Mouse (Mus musculus) erythroid progenitor cell, adult 5-6 weeks (primary cell): ENCODE measurements around the gene Evpl. TPM values are rescaled to one million over a fixed set of nuclear protein-coding genes. Genes with fewer than 3 reads are reported as not detected.
"Not testable (repeated sequence)": the region's sequence is repeated elsewhere in the genome, so short reads cannot be mapped to it uniquely, and the experiment has no call there.

ENCODE experiments used
- ATAC-seq: replicated peaks from 2 replicates; pipeline ENCODE4 v1.8.0; 2016; ENCODE audit warnings: moderate number of reproducible peaks, mild to moderate bottlenecking, moderate TSS enrichment, inconsistent platforms; ENCODE audit not compliant: poor library complexity, low FRiP score, severe bottlenecking
- total RNA-seq, 2 experiments: library from RNA; stranded (forward) in 1 of 2; stranded (reverse) in 1 of 2; fragments of 150-400 nt in 1 of 2; fragments of 186-747, 209-891 nt in 1 of 2; gene quantifications; 2 replicates each; pipeline versions ENCODE4 v1.2.3 to v1.2.4; 2015 to 2017; ENCODE audit warnings: low replicate concordance in 2 of 2

Gene Evpl
- total RNA-seq (2015; ENCODE audit: low replicate concordance) = not detected in 2 replicates
- not detected in 2 replicates for total RNA-seq (2017; ENCODE audit: low replicate concordance)

DNA sequence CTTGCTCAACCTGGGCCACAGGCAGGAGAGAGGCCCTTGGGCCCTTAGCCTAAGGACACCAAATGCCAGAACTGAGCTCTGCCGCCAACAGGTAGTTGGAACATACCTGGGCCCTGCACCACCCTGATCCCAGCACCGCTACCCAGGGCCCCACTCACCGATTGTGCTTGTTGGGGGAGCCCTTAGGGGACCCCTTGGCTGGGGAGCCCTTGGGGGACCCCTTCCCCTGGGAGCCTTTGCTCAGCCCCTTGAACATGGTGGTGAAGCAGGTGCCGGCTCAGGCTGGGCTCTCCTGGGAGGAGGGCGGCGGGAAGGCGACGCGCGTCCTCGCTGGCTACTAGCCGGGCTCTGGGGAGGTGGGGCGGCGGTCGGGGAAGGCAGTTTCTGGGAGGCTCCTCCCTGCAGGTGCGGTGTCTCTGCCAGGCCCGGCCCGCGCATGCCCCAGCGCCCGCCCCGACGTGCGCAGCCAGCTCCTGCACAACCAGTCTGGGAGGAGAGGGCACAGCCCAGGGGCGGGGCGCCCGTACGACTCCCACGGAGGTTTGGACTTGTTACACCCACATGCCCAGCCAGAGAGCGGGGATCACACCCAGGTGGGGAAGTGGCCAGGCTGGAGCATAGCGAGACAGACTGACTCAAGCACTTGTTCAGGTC lies at the start of gene Evpl:
TSS of gene Evpl (minus strand) at position 336 of the 654 bp plus-strand sequence.
- ATAC-seq = peak; percentile 70

- no peak for ATAC-seq
Observed at GRCm38 (mm10) chr11:116287351-116287750, 49.5 kb upstream of the Evpl start.

- no peak for ATAC-seq
Observed at GRCm38 (mm10) chr11:116285770-116286191, 47.9 kb upstream of the Evpl start.

DNA sequence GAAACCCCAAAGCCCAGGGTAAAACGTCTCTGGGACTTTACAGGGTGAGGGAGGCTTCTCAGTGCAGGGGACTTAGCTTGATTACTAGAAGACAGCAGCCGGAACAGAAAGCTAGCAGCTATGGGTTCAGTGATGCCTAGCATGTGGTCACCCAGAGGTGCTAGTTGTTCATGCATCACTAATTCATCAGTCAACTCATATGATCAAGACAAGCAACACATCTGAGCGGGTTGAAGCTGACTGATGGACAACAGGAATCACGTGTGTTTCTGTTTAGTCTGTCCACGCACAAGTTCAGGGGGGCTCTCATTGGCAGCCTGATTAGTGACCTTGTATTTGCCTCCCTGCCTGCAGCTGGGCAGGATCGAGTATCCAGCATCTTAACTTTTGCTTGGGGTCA lies 46.1 kb upstream of the Evpl start:
- ATAC-seq = no peak

DNA sequence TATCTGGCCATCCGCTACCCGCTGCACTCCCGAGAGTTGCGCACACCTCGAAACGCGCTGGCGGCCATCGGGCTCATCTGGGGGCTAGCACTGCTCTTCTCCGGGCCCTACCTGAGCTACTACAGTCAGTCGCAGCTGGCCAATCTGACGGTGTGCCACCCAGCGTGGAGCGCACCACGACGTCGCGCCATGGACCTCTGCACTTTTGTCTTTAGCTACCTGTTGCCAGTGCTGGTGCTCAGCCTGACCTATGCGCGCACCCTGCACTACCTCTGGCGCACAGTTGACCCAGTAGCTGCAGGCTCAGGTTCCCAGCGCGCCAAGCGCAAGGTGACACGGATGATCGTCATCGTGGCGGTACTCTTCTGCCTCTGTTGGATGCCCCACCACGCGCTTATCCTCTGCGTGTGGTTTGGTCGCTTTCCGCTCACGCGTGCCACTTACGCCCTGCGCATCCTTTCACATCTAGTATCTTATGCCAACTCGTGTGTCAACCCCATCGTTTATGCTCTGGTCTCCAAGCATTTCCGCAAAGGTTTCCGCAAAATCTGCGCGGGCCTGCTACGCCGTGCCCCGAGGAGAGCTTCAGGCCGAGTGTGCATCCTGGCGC lies 45.1 kb upstream of the Evpl start:
- ATAC-seq = no peak

- ATAC-seq = no peak
Observed at GRCm38 (mm10) chr11:116282089-116282488, 44.2 kb upstream of the Evpl start.

- ATAC-seq = no peak
Observed at GRCm38 (mm10) chr11:116281671-116282070, 43.8 kb upstream of the Evpl start.

DNA sequence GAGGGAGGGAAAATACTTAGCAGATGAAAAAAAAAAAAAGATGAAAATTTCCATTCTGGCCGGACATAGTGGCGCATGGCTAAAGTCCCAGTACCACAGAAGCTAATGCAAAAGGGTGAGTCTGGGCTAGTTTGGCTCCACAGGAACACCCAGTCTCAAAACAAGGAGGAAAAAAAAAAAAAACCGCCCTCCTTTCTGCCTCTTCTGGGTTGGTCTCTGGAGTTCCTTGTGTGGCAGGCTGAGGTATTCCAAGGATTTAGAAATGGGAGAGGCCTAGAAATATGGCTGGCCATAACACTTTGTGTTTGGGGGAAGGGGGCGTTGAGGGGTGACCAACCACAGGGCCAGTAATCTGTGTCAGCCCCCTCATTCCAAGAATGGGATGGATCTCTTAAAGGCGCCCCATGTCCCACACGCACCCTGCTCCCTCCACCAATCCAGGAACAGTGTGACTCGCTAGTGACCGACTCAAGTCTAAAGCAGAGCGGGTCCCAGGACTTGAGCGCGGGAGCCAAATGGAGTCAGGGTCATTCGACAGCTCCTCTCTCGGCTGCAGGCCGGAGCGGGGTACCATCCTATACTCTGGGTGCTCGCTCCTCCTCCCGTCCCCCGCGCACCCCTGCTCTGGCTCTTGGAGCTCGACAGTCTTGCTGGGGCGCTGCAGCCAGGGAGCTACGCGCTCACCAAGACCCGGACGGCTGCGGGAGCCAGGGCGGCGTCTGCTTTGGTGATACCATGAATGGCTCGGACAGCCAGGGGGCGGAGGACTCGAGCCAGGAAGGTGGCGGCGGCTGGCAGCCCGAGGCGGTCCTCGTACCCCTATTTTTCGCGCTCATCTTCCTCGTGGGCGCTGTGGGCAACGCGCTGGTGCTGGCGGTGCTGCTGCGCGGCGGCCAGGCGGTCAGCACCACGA lies 43.1 kb upstream of the Evpl start, which contains the start of gene Galr2:
TSS of gene Galr2 (plus strand) at position 189 of the 913 bp plus-strand sequence.
- no peak for ATAC-seq

DNA sequence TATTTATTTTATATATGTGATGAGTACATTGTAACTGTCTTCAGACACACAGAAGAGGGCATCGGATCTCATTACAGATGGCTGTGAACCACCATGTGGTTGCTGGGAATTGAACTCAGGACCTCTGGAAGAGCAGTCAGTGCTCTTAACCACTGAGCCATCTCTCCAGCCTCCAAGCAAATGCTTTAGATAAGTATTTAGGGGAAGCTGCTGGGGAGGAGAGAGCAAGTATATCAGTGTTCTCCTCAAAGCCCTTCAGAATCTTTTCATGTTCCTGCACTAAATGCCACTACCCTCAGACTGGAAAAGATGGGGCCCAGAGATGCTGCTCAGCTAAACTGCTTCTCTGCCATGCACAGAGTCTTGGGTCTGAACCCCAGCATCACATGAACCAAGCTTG lies 39.3 kb upstream of the Evpl start:
- ATAC-seq = not testable (repeated sequence)

DNA sequence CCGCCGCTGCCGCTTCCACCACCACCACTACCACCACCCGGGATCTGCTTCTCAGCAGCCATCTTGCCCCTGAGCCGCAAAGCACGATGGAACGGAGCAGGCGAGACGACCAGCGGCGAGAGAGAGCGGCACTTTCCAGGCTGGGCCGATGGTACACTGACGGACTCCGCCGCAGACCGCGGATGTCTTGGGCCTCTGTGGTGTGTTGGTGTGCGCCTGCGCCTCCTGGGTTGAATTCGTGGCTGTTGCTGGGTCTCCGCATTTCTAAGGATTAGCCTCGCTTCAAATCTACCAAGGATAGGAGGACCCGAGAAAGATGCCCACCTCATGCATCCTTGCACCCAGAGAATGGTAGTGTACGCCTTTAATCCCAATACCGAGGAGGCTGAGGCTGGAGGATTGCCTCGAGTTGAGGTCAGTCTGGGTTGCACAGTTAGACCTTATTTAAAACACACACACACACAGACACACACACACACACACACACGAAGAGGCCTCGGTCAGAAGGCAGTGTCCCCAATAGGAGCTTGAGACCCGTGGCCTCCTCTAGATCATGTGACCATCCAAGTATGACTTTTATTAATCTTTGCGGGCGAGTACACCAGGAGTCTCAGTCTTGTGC lies 36.3 kb upstream of the Evpl start, which contains the start of gene Srp68:
TSS of gene Srp68 (minus strand) at position 173 of the 622 bp plus-strand sequence.
- ATAC-seq = peak; percentile 97

- ATAC-seq = peak; percentile 60
Observed at GRCm38 (mm10) chr11:116273469-116274044, 35.7 kb upstream of the Evpl start.

DNA sequence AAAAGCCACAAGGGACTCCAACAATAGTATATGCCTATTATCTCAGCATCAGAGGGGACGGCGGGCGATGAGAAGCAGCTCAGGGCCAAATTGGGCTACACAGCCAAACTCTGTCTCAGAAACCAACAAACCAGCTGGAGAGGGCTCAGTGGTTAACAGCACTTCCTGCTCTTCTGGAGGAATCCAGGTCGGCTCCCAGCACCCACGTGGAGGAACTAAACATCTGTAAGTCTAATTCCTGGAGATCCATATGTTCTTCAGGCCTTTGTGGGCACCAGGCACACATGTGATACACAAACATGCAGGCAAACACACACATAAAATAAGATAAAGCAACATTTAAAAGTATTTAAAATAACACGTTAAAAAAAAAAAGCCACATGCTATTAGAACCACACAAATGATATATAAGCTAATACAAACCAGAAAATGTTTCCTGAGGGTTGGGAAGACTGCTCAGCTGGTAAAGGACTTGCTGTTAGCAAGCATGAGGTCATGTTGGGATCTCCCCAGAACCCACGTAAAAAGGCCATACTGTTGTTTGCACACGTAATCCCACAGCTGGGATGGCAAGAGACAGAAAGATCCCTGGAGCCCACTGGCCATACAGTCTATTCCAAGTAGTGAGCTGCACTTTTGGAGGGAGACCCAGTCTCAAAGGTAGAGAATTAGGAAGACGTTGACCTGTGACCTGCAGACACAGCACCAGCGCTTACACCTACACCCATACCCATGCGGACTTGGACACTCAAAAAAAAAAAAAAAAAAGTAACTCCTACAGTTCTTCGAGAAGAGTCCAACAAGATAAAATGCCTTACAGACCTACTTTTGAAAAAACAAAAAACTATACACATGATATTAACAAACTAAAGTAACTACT lies 35.0 kb upstream of the Evpl start:
- ATAC-seq = no peak

GRCm38 (mm10) chr11:116269560-116269959 lies 31.7 kb upstream of the Evpl start:
- ATAC-seq = no peak

DNA sequence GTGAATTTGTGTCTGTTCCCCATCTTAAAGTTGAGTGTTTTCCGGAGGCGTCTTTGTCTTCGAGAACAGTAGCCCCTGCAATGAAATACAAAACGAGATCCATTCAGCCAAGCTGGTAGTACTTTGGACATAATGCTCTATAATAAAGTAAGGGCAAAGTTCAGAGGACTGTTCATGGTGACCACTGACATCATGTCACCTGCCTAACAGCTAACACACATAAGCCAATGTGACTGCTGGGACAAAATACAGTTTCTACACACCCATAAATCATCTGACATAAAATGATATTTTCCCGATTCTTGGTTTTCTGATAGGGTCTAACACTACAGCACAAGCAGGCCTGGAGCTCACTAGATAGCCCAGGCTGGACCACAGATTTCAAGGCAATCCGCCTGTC lies 30.4 kb upstream of the Evpl start:
- no peak for ATAC-seq

DNA sequence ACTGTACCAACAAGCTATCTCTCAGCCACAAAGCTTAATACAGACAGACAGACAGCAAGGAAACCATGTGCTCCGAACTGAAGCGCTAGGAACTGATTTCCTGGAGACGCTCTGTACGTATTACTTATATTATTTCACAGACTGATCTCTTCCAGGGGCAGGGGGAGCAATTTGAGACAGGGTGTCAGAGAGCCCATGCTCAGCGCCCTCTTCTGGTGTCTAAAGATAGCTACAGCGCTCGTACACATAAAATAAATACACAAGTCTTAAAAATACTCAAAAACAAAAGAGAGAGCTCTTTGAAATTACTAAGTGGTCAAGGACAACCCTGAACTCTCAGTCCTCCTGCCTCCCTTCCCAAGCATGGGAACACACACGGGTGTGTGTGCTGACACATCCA lies 29.8 kb upstream of the Evpl start:
- ATAC-seq = no peak

DNA sequence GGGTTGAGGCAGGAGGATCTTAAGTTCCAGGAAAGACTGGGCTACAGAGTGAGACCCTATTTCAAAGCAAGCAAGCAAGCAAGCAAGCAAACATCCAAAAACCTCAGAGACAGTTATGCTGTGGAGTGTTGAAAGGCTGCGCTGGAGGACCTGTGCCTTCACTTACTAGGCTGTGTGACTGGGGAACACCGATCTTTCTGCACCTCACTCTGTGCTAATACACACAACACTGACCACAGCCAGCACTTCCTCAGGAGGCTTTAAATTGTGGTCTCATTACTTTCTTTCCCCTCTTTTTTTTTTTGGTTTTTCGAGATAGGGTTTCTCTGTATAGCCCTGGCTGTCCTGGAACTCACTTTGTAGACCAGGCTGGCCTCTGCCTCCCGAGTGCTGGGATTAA lies 28.0 kb upstream of the Evpl start:
- no peak for ATAC-seq

DNA sequence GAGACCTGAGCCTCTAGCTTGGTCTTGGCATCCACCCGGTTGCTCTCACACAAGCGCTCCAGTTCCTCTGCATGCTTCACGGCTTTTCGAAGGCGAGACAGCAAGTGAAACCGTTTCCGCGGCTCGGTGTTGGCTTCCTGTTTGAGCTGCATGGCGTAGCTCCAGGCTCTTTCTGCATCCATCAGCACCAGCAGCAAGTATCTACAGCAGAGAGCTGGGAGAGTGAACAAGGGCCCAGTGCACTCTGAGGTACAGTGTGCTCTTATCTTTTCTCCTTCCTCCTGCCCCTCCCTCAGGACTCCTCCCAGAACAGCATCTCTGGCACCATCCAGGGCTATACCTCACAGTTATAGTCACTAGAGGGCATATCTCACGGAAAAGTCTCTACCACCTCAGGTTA lies 27.5 kb upstream of the Evpl start:
- ATAC-seq = peak; percentile 96

GRCm38 (mm10) chr11:116260259-116260658 lies 22.4 kb upstream of the Evpl start:
- no peak for ATAC-seq

- ATAC-seq = 0 out of 2 replicates have a peak, but pooled peaks have one; percentile 26
Observed at GRCm38 (mm10) chr11:116259461-116259860, 21.6 kb upstream of the Evpl start.
